Mouse (Mus musculus): ENCODE data around the gene Htatip2. TPM values are rescaled to one million over a fixed set of nuclear protein-coding genes. Genes with fewer than 3 reads are reported as not detected.
A peak's percentile ranks its signal among the peaks of the same experiment; 100 is the strongest.

The Htatip2 gene
- polyA plus RNA-seq, 1 experiment from 2014 or later = 8.3 TPM

GRCm38 (mm10) chr7:49794304-49794703 lies 35.4 kb downstream of the Htatip2 start:
- no peak overlapping the region for H3K9ac ChIP-seq
- peaks cover 78% of the 10 kb centered on the region for H3K36me3 ChIP-seq
- H3K4me2 ChIP-seq = no peak overlapping the region
- 84% methylated on average over 2 of the region's 2 CpGs for whole genome bisulfite sequencing
- ATAC-seq (replicated peaks; ENCODE audit: low FRiP score) = no peak
- H3K4me1 ChIP-seq = peaks cover 4% of the 10 kb centered on the region
- H3K27ac ChIP-seq = no peak overlapping the region
- no peaks in the 10 kb centered on the region for H3K9me3 ChIP-seq (replicated peaks)
- H3K4me3 ChIP-seq (replicated peaks) = no peak overlapping the region
- no peaks in the 10 kb centered on the region for H3K27me3 ChIP-seq

GRCm38 (mm10) chr7:49797171-49797570 lies 38.3 kb downstream of the Htatip2 start:
- Histone ChIP-seq H3K27me3 (no peaks in the 10 kb centered on the region), H3K27ac (no peak overlapping the region), H3K4me1 (no peaks in the 10 kb centered on the region), H3K36me3 (peaks cover 78% of the 10 kb centered on the region), H3K9me3 (replicated peaks) (no peaks in the 10 kb centered on the region), H3K4me3 (replicated peaks) (no peak overlapping the region), H3K4me2 (no peak overlapping the region), H3K9ac (no peak overlapping the region)
- WGBS = 77% methylated on average over 1 of the region's 1 CpGs
- no peak for ATAC-seq (replicated peaks; ENCODE audit: low FRiP score)

GRCm38 (mm10) chr7:49803511-49803910 lies 44.6 kb downstream of the Htatip2 start:
- Histone ChIP-seq H3K36me3 (peaks cover 59% of the 10 kb centered on the region), H3K4me3 (replicated peaks) (no peak overlapping the region), H3K4me1 (0 out of 2 replicates have a peak, but pooled peaks cover 4% of the 10 kb centered on the region), H3K4me2 (no peak overlapping the region), H3K27ac (no peak overlapping the region), H3K9ac (no peak overlapping the region), H3K9me3 (replicated peaks) (no peaks in the 10 kb centered on the region), H3K27me3 (no peaks in the 10 kb centered on the region)
- 87% methylated on average over 6 of the region's 6 CpGs for WGBS
- no peak for ATAC-seq (replicated peaks; ENCODE audit: low FRiP score)

GRCm38 (mm10) chr7:49804638-49805165 lies 45.8 kb downstream of the Htatip2 start:
- ATAC-seq (replicated peaks; ENCODE audit: low FRiP score) = no peak
- H3K9ac ChIP-seq = no peak overlapping the region

GRCm38 (mm10) chr7:49805618-49806017 lies 46.7 kb downstream of the Htatip2 start:
- Histone ChIP-seq H3K4me2 (no peak overlapping the region), H3K4me1 (peaks cover 7% of the 10 kb centered on the region; the same call in 1 of the 2 replicates), H3K36me3 (peaks cover 51% of the 10 kb centered on the region), H3K4me3 (replicated peaks) (no peak overlapping the region), H3K27me3 (no peaks in the 10 kb centered on the region), H3K27ac (peak overlapping the region; percentile 41; the same call in 1 of the 2 replicates), H3K9ac (no peak overlapping the region), H3K9me3 (replicated peaks) (no peaks in the 10 kb centered on the region)
- ATAC-seq (replicated peaks; ENCODE audit: low FRiP score) = no peak
- WGBS = 42% methylated on average over 3 of the region's 3 CpGs

More at GRCm38 (mm10) chr7:49804638-49805165, 45.8 kb downstream of the Htatip2 start:
- no peaks in the 10 kb centered on the region for H3K27me3 ChIP-seq
- H3K27ac ChIP-seq = peak overlapping the region; percentile 41; the same call in 1 of the 2 replicates
- H3K36me3 ChIP-seq = peaks cover 55% of the 10 kb centered on the region
- H3K4me3 ChIP-seq (replicated peaks) = no peak overlapping the region
- H3K9me3 ChIP-seq (replicated peaks) = no peaks in the 10 kb centered on the region
- WGBS = 62% methylated on average over 5 of the region's 5 CpGs
- H3K4me1 ChIP-seq = 0 out of 2 replicates have a peak, but pooled peaks cover 4% of the 10 kb centered on the region
- H3K4me2 ChIP-seq = no peak overlapping the region

- H3K9ac ChIP-seq = no peak overlapping the region
- peaks cover 51% of the 10 kb centered on the region for H3K36me3 ChIP-seq
- WGBS = 75% methylated on average over 9 of the region's 9 CpGs
- H3K4me2 ChIP-seq = no peak overlapping the region
- no peaks in the 10 kb centered on the region for H3K27me3 ChIP-seq
- ATAC-seq (replicated peaks; ENCODE audit: low FRiP score) = no peak
- no peak overlapping the region for H3K27ac ChIP-seq
- H3K4me3 ChIP-seq (replicated peaks) = no peak overlapping the region
- H3K9me3 ChIP-seq (replicated peaks) = no peaks in the 10 kb centered on the region
- H3K4me1 ChIP-seq = peaks cover 8% of the 10 kb centered on the region; the same call in 1 of the 2 replicates
Observed at GRCm38 (mm10) chr7:49807093-49807682, 48.3 kb downstream of the Htatip2 start.

- peaks cover 51% of the 10 kb centered on the region for H3K36me3 ChIP-seq
- no peak for ATAC-seq (replicated peaks; ENCODE audit: low FRiP score)
Observed at GRCm38 (mm10) chr7:49807846-49808622, 49.1 kb downstream of the Htatip2 start.

GRCm38 (mm10) chr7:49809100-49809499 lies 50.2 kb downstream of the Htatip2 start:
- H3K9ac ChIP-seq = no peak overlapping the region
- 91% methylated on average over 6 of the region's 6 CpGs for WGBS
- ATAC-seq (replicated peaks; ENCODE audit: low FRiP score) = no peak
- H3K4me2 ChIP-seq = no peak overlapping the region
- H3K9me3 ChIP-seq (replicated peaks) = no peaks in the 10 kb centered on the region
- H3K4me1 ChIP-seq = peaks cover 8% of the 10 kb centered on the region; the same call in 1 of the 2 replicates
- peaks cover 49% of the 10 kb centered on the region for H3K36me3 ChIP-seq
- no peaks in the 10 kb centered on the region for H3K27me3 ChIP-seq
- H3K4me3 ChIP-seq (replicated peaks) = no peak overlapping the region
- H3K27ac ChIP-seq = no peak overlapping the region

More at GRCm38 (mm10) chr7:49807846-49808622, 49.1 kb downstream of the Htatip2 start:
- Histone ChIP-seq H3K4me3 (replicated peaks) (no peak overlapping the region), H3K9me3 (replicated peaks) (no peaks in the 10 kb centered on the region), H3K27me3 (no peaks in the 10 kb centered on the region), H3K4me2 (no peak overlapping the region), H3K4me1 (peaks cover 8% of the 10 kb centered on the region; the same call in 1 of the 2 replicates), H3K27ac (no peak overlapping the region), H3K9ac (no peak overlapping the region)
- WGBS = 80% methylated on average over 17 of the region's 17 CpGs

- H3K4me3 ChIP-seq (replicated peaks) = no peak overlapping the region
- H3K9me3 ChIP-seq (replicated peaks) = no peaks in the 10 kb centered on the region
- no peaks in the 10 kb centered on the region for H3K27me3 ChIP-seq
- peaks cover 52% of the 10 kb centered on the region for H3K36me3 ChIP-seq
- H3K4me1 ChIP-seq = peaks cover 8% of the 10 kb centered on the region; the same call in 1 of the 2 replicates
- WGBS = 50% methylated on average over 3 of the region's 3 CpGs
- no peak overlapping the region for H3K4me2 ChIP-seq
- no peak for ATAC-seq (replicated peaks; ENCODE audit: low FRiP score)
- H3K9ac ChIP-seq = no peak overlapping the region
- 0 out of 2 replicates have a peak overlapping the region, but pooled peaks have one; percentile 14 for H3K27ac ChIP-seq
Observed at GRCm38 (mm10) chr7:49809562-49809961, 50.6 kb downstream of the Htatip2 start.

- no peak overlapping the region for H3K9ac ChIP-seq
- H3K9me3 ChIP-seq (replicated peaks) = no peaks in the 10 kb centered on the region
- no peak; the same call in 1 of the 2 replicates for ATAC-seq (replicated peaks; ENCODE audit: low FRiP score)
- H3K4me2 ChIP-seq = no peak overlapping the region
- peaks cover 4% of the 10 kb centered on the region; the same call in 1 of the 2 replicates for H3K4me1 ChIP-seq
- no peak overlapping the region for H3K4me3 ChIP-seq (replicated peaks)
- H3K27me3 ChIP-seq = no peaks in the 10 kb centered on the region
- H3K27ac ChIP-seq = no peak overlapping the region
- H3K36me3 ChIP-seq = peaks cover 59% of the 10 kb centered on the region
- WGBS = 51% methylated on average over 4 of the region's 4 CpGs
Observed at GRCm38 (mm10) chr7:49811346-49811745, 52.4 kb downstream of the Htatip2 start.

- Histone ChIP-seq H3K9ac (no peak overlapping the region), H3K4me3 (replicated peaks) (no peak overlapping the region), H3K9me3 (replicated peaks) (no peaks in the 10 kb centered on the region), H3K4me2 (no peak overlapping the region), H3K27me3 (no peaks in the 10 kb centered on the region), H3K4me1 (no peaks in the 10 kb centered on the region), H3K36me3 (peaks cover 46% of the 10 kb centered on the region), H3K27ac (no peak overlapping the region)
- no peak for ATAC-seq (replicated peaks; ENCODE audit: low FRiP score)
- WGBS = 61% methylated on average over 4 of the region's 4 CpGs
Observed at GRCm38 (mm10) chr7:49819393-49819792, 60.5 kb downstream of the Htatip2 start.

- Histone ChIP-seq H3K4me1 (no peaks in the 10 kb centered on the region), H3K4me3 (replicated peaks) (no peak overlapping the region), H3K9me3 (replicated peaks) (no peaks in the 10 kb centered on the region), H3K36me3 (peaks cover 37% of the 10 kb centered on the region), H3K4me2 (no peak overlapping the region), H3K27me3 (no peaks in the 10 kb centered on the region), H3K9ac (no peak overlapping the region), H3K27ac (no peak overlapping the region)
- 86% methylated on average over 1 of the region's 1 CpGs for WGBS
- ATAC-seq (replicated peaks; ENCODE audit: low FRiP score) = no peak
Observed at GRCm38 (mm10) chr7:49821370-49821769, 62.5 kb downstream of the Htatip2 start.
